Mouse (Mus musculus) embryonic stem cell, embryonic (primary cell): ENCODE measurements at regions not wholly inside any gene's neighbourhood (a gene's known extent, or its start where the extent isn't known, plus 50 kb on each side); places are given as distances from the start of the nearest gene placed in this dataset.

Experiments
- CTCF ChIA-PET, 4 experiments: fragments of 300-600 bp in 2 of 4; fragments of 350-600 bp in 2 of 4; sonication (Branson Sonifier 250); formaldehyde crosslinking; loops; one replicate each; lab custom pipeline; 2022; ENCODE audit warnings: inconsistent platforms in 2 of 4; lab: Charles Lee
- POLR2A ChIA-PET, 4 experiments: fragments of 300-600 bp in 2 of 4; fragments of 350-600 bp in 2 of 4; sonication (Branson Sonifier 250); formaldehyde crosslinking; loops; one replicate each; lab custom pipeline; 2022; ENCODE audit warnings: antibody characterized with exemption in 4 of 4, inconsistent platforms in 1 of 4; lab: Charles Lee

DNA sequence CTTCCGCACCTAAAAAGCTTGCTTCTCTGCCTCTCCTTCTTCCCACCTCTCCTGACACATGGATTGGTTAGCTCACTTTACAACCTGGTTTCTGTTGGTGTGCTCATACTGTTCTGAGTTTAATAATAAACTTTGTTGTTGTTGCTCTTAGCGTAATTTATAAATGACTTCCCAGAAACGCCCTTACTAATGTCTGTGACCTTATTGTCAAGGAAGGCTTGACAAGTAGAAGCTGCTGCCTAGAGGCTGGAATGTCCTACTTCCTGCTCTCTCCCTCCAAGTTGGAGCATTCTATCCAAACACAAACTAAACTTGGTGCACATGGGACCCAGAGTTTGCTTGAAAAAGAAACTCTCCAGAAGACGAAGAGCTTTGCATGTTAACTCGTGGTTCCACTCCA is 86.9 kb upstream of the Cerkl start:
- POLR2A ChIA-PET: no interaction called here
- CTCF ChIA-PET: interaction anchor here in 1 of 4 experiments (0.6 kb wide), 1 partner anchor 335 kb away, joined by 10 read pairs; no protein-coding TSS in a partner anchor

DNA sequence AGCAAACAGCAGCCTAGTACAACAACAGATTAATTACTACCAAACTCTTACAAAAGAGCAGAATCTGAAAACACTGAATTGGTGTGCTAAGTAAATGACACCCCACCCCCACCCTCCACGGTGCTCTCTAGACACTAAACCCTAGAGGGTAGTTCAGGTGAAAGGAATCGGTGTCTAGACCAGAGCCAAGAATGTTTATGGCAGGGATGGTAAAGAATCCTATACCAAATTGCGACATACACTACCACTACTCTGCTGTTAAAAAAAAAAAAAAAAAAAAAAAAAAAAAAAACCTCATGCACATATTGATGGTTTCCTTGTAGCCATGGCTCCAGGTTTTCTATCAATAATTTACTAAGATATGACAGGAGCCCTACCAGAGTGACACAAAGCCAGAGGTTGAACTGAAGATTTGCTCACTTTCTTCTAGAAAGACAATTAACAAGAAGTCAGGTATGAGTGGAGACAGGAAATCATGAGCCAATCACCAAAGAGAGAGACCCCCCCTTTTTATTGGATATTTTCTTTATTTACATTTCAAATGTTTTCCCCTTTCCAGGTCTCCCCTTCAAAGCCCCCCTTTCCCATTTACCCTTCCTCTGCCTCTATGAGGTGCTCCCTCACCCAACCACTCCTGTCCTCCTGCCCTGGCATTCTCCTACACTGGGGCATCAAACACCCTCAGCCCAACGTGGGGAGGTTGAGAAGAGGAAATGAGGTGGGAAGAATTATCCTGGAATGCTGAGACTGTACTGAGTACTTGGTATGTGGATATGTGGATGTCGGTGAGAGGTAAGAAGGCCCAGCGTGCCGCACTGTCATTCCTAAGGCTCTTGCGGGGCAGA is 87.6 kb upstream of the Cerkl start:
- POLR2A ChIA-PET: no interaction called here
- CTCF ChIA-PET: interaction anchor here in 1 of 4 experiments (0.6 to 0.7 kb wide), 2 partner anchors 336 to 499 kb away, joined by 4 to 10 read pairs; no protein-coding TSS in a partner anchor

DNA sequence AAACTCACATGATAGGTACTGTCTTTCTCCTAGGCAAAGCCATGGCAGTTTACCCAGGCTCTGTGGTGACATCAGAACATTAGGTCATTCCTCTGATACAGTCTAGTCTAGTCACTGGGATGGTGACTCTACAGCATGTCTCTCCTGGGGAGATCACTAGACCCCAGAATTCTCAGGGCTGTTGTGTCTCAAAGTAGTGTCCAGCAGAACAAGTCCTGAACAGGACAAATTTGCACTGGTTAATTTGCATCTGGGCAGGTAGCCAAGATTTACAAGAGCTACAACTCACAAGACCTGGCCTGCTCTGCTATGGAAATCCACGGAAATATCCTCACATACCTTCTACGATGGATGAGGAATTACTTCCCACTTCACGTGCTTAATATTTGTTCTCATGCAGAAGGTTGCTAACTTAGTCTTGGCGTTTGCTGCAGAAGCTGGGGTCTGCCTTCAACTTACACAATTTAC is 88.2 kb upstream of the Cerkl start:
- POLR2A ChIA-PET: no interaction called here
- CTCF ChIA-PET: interaction anchor here in 1 of 4 experiments (0.7 kb wide), 1 partner anchor 500 kb away, joined by 4 read pairs; no protein-coding TSS in a partner anchor

DNA sequence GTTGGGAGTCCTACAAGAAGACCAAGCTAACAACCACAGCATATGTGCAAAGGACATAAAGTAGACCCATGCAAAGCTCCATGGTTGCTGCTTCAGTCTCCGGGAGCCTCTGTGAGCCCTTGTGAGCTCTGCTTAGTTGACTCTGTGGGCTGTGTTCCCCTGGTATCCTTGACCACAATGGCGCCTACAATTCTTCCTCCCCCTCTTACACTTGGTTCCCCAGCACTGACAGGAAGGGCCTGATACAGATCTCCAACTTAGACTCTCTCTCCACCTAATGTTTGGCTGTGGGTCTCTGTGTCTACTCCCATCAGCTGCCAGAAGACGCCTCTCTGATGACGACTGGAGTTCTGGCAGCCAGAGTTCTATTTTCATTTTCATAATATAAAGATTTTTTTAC is 88.9 kb upstream of the Itprid2 start:
- CTCF ChIA-PET: no interaction called here
- POLR2A ChIA-PET: no interaction called here

DNA sequence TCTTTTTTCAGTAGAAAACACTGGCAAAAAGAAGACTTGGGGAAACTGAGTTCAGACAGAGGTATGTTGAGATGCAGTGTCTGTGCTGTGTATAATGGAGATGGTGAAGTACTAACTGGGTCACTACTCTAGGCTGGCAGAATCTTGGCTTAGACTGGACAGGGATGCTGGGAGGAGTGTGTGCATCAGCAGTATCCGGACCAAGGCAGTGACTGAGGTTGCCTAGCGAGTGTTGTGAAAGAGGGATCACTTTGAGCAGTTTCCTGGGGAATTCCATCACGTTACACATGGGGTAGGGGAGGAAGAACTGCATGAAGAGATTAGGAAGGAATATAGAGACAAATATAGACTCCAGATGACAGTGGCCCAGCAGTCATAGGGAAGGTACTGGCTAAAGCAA is 87.9 kb upstream of the Itprid2 start:
- ChIA-PET CTCF (no interaction called here), POLR2A (no interaction called here)

DNA sequence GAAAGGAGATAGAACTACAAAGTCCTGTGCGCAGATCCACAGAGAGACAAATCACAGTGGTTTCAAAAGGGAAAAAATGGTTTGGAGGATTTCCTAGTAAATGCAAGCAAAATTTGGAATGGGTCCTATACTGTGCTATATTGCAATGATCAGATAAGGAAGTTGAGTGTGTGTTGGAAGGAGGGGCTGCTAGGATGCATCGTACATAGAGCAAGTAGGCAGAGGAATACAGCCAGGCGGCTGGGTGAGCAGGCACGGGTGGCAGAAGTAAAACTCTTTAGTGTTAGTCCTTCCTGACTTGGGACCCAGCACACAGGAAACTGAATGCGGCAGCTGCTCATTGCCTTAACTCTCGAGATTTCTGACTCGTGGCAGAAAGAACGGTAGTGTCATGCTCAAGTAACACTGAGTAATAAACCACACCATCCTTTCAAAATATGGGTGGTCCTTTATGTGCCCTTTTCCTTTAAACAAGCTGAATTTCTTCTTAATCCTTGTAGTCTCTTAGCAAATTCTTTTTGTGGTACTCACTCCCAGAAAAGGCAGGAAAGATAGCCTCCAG is 87.0 kb upstream of the Itprid2 start:
- ChIA-PET CTCF (no interaction called here), POLR2A (no interaction called here)

DNA sequence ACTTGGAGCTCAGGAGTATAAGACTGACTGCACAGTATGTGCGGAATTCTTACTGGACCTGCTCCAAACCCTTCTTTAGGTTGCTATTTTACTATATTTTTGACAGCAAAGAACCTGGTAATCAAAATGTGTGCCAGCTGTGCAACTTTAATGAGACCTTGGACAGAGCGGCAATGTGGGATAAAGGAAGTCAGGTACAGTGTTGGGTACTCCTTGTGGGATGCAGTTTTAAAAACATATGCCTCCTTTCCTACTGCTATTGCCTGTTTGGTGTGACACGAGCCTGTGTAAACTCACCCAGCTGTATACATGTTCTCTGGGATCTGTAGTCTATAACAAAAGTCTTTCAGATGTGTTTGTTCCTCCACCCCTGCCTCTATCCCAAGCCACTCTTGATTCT is 85.4 kb upstream of the Itprid2 start:
- CTCF ChIA-PET: no interaction called here
- POLR2A ChIA-PET: interaction anchor here in 1 of 4 experiments (1.1 kb wide), 1 partner anchor 21 kb away, joined by 3 read pairs; no protein-coding TSS in a partner anchor

DNA sequence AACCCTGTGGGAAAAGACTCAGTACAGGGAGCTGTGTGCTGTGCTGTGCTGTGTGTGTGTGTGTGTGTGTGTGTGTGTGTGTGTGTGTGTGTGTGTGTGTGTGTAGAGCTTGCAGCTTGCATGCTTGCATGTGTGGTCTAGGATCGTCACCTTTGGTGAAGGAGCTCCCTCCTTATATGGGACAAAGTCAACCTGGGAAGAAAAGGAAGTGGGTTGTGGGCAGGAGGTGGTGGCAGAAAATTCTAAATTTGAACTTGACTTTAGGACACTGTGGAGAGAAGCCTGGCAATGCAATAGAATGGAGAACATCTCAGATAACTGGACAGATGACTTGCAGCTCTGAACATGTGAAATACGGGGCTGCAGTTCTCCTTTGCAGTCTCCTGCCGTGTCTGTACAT is 84.7 kb upstream of the Itprid2 start:
- ChIA-PET POLR2A (no interaction called here), CTCF (interaction anchor here in 1 of 4 experiments (0.6 kb wide), 1 partner anchor 99 kb away, joined by 3 read pairs; no protein-coding TSS in a partner anchor)

DNA sequence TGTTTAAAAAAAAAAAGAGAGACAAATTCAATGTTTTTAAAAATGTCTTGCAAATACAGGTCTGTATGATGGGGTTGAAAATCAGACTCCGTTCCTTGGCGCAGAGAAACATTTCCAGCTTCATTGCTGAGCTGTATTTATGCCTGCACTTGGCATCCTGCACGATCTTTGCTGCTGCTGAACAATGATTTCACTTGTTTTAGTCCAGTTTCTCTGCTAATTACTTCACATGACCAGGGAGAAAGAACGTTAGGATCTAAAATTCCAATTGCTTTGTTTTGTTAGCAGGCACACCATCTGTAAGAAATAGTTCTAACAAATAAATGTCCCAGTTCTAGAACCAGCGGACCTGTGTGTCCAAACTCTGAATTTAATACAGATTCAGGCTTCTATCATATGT is 82.7 kb upstream of the Itprid2 start:
- CTCF ChIA-PET: no interaction called here
- POLR2A ChIA-PET: interaction anchor here in 1 of 4 experiments (0.6 kb wide), 1 partner anchor 397 kb away, joined by 3 read pairs; no protein-coding TSS in a partner anchor

DNA sequence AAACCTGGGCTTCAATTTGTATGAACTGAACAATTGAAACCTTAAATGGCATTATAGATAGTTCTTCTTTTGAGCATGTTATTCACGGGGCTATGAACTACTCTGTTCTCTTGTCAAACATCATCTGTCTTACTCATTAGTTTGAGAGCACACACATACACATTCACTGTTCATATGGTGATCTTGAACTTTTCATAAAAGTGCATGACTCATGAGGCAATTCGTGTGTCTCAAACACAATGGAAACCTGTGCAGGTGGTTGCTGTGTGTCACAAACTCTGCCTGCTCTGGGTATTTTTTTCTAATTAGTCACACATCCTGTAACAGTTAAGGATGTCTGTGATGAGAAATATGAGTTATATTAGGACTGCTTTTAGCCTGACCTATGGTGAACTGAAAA is 79.8 kb upstream of the Itprid2 start:
- ChIA-PET POLR2A (no interaction called here), CTCF (no interaction called here)

DNA sequence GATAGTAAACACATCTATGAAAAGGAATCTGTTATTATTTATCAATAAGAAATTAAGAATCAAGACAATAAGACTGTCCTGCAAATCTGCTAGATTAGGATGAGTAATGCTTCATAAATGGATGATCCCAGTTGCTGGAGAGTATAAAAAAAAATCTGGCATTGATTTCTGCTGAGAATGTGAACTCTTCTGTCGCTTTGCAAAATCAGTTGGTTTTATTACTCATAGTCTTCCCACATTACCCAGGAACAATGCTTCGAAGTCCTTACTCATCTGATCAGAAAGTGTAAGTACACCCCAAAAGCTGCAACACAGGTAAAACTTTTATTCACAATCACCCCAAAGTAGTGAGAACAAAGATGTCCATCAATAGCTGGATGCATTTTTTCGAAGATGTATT is 77.8 kb upstream of the Itprid2 start:
- ChIA-PET CTCF (no interaction called here), POLR2A (no interaction called here)

DNA sequence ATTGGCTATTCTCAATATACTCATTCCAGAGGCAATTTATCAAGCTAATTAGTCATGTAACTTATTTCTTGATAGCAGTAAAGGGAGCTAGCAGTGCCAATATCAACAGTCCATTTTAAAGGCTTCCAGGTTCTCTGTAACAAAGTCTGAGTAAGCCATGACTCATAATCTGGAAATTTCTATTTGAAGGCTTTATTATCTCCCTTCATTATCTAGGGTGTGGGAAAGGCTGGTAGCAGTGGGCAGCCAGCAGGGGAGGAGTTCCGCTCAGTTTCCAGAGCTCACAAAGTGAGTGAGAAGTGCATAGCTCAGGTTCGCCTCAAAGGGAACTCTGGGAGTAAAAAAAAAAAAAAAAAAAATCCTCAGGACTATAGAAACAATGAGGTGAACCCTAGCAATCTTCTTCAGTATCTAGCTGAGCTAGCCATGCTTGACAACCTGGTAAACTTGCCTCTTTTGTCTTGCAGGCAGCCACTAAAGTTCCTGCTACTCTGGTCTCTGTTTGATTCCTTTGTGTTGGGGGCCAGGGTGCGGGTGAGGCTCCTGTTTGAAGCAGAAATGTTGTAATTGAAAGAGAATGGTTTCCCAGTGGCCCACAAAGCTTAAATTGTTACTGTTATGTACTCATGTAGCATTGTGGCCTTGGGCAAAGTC is 68.7 kb upstream of the Itprid2 start:
- CTCF ChIA-PET: interaction anchor here in 1 of 4 experiments (0.5 kb wide), 1 partner anchor 1067 kb away, joined by 4 read pairs; no protein-coding TSS in a partner anchor
- POLR2A ChIA-PET: interaction anchor here (0.5 to 2.5 kb wide), 9 partner anchors 11 to 570 kb away, joined by 3 to 12 read pairs (median 4); partner anchors contain the start of gene Itprid2 (in 3 of the 4)

DNA sequence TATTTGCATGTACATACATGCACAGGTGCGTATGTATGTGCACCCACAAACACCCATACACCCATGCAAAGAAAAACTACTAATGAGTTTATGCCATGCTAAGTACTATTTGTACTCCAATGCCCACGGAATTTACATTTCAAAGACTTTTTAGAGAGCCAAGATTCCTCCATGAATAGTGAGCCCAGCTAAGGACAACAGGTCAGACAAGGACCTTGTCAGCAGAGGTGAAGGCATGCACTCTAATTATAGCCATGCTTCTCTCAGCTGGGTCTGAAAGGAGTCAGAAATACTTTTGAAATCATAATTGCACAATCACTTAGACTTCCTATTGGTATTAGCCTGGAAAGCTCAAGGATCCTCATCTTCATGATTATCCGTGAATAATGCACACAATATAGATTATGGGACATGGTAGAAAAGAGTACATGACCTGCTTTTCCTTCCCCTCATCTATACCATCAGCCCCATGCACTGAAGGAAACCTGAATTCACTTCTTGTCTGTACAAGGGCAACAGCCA is 67.7 kb upstream of the Itprid2 start:
- ChIA-PET POLR2A (interaction anchor here in 2 of 4 experiments (1.1 to 2.5 kb wide), 3 partner anchors 10 to 68 kb away, joined by 3 to 12 read pairs (median 9); partner anchors contain the start of gene Itprid2 (in 2 of the 2)), CTCF (interaction anchor here in 1 of 4 experiments (0.6 kb wide), 1 partner anchor 27 kb away, joined by 3 read pairs; no protein-coding TSS in a partner anchor)

DNA sequence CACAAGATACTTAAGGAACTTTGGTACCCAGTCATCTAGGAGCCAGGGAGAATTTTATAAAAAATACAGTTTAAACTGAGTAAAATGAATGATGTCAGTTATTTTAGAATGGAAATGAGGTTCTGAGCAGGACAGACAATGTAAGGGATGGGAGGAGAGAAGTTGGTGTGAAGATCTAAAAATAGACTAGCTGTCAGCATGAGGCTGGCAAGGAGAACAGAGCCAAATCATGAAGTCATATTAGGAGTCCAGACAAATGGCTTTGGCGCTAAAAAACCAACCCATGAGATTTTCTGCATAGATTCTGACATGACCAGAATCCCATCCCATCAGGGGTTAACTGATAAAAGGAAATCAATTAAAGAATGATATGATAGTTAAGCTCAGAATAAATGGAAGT is 65.5 kb upstream of the Itprid2 start:
- POLR2A ChIA-PET: interaction anchor here in 1 of 4 experiments (1.9 kb wide), 1 partner anchor 73 kb away, joined by 4 read pairs; no protein-coding TSS in a partner anchor
- CTCF ChIA-PET: no interaction called here

DNA sequence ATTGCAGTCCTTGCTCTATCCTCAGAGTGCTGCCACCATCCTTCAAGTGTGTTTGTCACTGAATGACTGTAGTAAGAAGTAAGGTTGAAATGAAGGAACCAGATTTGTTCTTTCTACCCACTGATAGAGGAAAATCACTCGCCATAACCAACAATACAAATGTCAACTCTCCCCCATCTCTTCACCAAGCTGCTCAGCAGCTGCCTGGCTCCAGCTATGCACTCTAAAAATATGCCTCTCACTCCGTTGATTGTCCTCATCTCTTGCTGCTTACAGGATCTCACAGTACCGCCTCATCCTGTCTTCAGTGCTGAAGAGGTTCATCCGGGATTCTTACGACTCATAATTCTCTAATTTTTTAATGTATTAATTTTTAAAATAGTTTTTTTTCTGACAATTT is 63.2 kb upstream of the Itprid2 start:
- POLR2A ChIA-PET: interaction anchor here in 1 of 4 experiments (0.7 to 1.5 kb wide), 2 partner anchors 64 to 203 kb away, joined by 3 read pairs; no protein-coding TSS in a partner anchor
- CTCF ChIA-PET: no interaction called here

DNA sequence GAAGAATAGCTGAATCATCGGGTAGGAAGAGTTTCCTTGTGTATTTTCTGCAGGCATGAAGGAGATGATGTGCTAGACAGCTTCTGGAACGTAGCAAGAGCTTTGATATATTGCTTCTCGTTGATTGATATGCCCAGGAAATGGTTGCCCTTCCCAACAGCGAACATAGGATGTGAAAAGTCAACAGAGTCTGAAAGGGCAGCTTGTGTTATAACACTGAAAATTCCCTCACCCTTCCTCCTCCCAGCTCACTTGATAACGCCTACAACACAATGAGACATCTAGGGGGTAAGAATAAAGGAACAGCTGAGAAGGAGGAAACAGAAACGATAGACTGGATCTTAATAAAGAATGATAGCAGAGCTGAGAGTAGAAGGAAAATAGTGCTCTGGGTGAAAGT is 60.1 kb upstream of the Itprid2 start:
- ChIA-PET POLR2A (no interaction called here), CTCF (no interaction called here)

DNA sequence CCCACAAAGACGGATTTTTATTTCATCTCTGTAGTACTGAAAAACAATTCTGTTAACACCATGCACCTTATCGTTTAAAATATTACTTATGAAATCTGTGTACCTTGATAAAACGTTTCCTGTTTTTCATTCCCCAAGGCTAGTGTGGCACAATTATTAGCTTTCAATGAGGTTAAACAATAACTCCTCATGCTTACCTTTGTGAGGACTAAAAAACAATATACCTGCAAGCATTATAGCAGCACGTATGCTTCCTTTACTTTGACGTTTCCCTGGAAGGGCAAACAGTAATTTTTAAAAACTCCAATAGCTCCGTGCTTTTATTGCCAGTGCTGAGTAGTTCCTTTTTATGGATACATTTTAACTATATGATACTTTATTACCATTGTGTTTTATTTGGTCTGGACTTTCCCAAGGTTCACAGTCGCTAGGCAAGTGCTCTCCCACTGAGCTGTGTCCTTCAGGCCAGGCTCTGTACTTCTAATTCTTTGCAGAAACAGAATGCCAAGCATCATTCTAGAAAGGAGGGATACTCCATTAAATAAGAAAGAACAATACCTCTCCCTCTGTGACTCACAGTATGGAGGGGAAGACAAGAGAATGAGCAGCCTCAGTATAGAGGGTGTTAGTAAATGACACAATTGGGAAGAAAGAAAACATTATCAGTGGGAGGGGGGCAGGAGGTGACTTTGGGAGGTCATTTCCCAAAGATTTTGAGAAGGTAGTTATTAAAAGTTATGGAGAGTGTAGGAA is 50.0 kb upstream of the Itprid2 start:
- ChIA-PET POLR2A (interaction anchor here in 1 of 4 experiments (0.6 kb wide), 1 partner anchor 51 kb away, joined by 3 read pairs; no protein-coding TSS in a partner anchor), CTCF (interaction anchor here in 1 of 4 experiments (0.6 kb wide), 1 partner anchor 689 kb away, joined by 8 read pairs; no protein-coding TSS in a partner anchor)
